Mouse (Mus musculus) mouse trophoblast stem cell (cell line): ENCODE measurements around the gene Rarres2.

Experiments
- in situ Hi-C, 2 experiments: fragments of 300-500 bp; cut with MseI, MboI; formaldehyde crosslinking; loops; 2 replicates in 1 of 2; 3 replicates in 1 of 2; pipeline ENCODE4 v1.15.1; 2025

Rarres2 gene

DNA sequence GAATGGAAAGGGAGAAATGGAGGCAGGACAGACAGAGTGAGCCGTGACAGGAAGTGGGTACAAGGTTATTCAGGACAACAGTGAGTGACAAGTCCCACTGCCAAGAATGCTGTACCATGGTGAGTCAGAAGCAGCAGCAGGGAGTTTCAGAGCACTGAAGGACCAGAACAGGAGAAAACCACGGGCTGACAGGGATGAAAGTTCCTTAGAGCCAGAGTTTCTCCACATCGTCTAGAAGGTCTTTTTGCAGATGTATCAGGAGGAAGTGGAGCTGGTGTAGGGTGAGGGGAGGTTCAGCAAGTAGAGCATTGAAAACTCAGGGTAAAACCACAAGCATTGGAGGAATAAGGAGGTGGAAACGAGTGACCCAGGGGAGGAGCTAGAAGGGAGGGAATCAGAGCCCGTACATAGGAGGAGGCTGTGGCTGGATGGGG lies 6.6 kb upstream of the Rarres2 start:
- in situ Hi-C loops: no loop called here

DNA sequence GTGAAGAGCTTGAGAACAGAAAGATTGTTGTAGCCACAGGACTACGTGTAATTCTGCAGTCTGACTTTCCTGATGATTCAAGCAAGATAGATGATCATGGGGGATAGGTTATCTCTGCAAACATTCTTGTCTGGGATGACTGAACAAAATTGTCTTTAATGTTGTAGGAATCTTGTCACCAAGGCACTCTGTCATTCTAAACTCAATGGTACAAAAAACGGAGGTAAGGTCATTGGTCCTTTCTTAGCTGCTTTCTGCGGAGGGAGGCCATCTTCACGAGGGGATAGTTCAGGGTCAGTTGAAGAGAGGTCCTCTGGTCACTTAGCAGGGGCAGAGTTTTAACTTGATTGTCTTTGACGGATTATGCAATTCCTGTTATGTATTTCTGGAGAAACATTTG lies 6.1 kb upstream of the Rarres2 start:
- in situ Hi-C loops: no loop called here

DNA sequence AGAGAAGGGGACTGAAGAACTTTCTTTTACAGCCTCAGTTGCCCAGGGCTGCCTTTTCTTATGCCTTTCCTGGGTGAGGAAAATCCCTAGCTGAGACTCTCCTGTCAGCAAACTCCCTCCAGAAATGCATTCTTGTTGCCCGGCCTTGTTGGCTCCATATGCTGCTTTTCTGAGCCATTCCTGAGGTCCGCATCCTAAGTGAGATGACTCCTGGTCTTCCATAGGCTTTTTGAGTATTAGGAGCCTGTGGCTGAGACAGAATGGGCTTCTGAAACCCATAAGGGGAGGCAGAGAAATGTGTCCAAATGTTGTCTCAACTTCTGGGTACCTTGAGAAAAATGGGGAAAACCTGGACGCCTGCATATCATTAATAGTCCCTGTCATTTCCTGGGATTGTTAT lies 1.4 kb upstream of the Rarres2 start:
- in situ Hi-C loops: no loop called here

GRCm38 (mm10) chr6:48573280-48573679 lies 691 bp upstream of the Rarres2 start:
- in situ Hi-C loops: no loop called here

GRCm38 (mm10) chr6:48572014-48572413 lies 575 bp downstream of the Rarres2 start:
- in situ Hi-C loops: no loop called here

DNA sequence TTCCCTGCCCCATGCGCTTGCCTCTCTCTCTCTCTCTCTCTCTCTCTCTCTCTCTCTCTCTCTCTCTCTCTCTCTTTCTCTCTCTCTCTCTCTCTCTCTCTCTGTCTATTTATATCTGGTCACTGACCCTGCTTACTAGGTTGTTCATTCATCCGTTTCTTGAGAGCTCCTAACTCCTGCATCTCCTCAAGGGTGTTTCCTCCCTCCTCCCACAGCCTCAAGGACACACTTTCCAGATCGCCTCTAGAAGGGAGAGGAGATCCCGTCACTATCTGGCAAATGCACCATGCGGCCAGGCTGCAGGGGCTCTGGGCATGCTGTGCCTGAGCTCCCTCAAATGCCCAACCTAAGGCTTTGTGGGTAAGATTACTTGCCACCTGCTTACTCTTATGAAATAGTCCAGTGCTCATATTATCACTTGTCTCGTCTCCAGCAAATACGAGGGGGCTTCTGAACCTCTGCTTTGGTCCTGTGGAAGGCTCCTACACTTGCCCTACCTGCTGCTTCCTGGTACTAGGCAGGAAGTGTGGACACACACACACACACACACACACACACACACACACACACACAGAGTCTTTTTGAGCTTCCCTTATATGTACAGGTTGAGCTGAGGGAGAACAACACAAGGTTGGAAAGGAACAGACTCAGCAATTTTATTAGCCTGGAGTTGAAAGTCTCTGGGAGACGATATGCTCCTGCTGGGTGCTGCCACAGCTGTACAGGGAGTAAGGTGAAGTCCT lies 3.4 kb downstream of the Rarres2 start:
- in situ Hi-C loops: no loop called here

- in situ Hi-C loops: no loop called here
These were observed 4.3 kb downstream of the Rarres2 start for GRCm38 (mm10) chr6:48568036-48568984.

DNA sequence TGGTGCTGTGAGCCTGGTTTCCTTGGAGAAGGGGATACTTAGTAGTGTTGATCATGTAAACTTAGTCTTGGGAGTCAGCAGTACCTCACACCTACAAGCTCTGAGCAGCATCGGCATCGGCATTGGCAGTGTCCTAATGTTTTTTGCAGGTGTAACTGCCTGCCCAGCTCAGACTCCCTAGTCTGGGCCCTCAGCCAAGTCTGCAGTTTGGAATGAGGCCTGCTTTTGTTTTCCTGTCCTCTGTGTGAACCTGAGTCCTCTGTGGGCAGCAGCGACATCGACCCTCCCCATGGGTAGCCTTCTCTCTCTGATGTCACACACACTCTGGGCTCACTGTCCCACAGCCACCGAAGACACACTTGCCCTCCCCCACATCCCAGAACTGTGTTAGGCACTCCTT lies 6.3 kb downstream of the Rarres2 start:
- in situ Hi-C loops: no loop called here

GRCm38 (mm10) chr6:48565693-48566310 lies 6.8 kb downstream of the Rarres2 start:
- in situ Hi-C loops: no loop called here

DNA sequence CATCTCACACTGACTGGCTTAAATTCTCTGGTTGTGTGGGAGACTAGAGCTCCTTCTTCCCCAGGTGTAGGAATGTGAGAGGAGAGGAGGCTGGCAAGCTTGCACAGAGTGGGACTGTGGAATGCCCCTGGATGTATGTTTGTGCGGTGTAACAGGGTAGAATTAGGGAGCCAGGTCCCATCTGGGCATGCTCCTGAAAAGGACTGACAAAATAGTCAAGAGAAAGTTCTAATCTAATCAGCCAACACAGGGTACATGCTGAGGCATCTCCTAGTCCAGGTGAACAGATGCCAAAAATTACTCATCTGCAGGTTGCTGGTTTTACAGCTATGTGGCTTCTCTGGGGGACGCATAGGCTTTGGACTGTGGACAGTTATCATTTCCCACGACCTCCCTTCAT lies 16.6 kb downstream of the Rarres2 start:
- in situ Hi-C loops: no loop called here

DNA sequence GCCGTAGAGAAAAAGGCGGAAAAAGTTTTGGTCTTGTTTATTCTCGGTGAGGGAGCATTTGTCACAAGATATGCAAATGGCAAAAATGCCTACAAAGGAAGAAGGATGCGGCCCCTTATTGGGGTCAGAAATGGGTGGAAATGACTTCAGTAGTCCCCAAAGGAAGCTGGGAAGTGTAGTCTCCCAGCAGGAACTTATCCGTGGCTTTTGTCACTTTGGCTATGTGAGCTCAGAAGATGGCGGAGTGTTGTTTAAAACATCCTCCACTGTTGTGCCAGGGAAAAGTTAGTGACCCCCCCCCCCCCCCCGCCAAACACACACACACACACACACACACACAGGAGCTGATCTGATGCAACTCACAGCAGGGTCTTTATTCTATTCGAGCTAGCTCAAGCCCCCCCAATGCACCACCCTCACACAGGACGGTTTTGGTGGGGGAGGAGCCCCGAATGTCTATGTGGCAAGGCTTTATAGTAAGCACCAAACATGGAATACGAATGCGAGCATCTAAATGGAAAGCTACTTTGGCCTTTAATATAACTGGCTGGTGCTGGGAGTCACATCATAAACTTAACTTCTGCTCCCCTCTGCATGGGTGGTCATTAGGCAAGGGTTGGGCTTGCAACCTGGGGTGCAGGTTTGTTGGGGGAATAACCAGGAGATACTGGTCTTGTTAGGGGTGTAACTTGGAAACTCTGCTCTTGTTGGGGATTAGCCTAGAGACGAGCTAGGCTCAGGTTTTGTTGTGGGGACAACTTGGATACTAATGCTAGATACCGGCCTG lies 17.3 kb downstream of the Rarres2 start:
- in situ Hi-C loops: no loop called here

GRCm38 (mm10) chr6:48554280-48555103 lies 18.1 kb downstream of the Rarres2 start, which contains the start of gene Lrrc61:
TSS of gene Lrrc61 (plus strand) at chr6:48554796.
- in situ Hi-C loops: no loop called here

GRCm38 (mm10) chr6:48553819-48554218 lies 18.8 kb downstream of the Rarres2 start:
- in situ Hi-C loops: no loop called here

DNA sequence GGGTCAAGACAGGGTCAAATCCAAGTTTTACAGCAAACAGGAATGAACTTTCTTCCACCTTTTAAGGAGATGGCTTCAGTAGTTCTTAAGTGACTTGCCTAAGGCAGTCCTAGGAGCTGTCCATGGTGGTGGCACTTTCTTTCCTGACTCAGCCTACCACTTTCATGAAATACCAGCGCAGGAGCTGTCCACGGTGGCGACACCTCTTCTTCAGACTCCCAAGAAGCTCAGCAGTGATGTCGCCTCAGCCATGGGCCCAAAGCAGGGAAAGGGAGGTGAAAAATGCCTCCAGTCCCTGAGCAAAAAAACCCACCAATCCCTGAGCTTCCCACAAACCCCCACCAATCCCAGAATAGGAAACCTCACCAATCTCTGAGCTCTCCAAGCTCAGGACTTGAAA lies 19.7 kb downstream of the Rarres2 start:
- in situ Hi-C loops: no loop called here

- in situ Hi-C loops: loop anchor here in 1 of 2 experiments (25.0 kb wide), 1 partner anchor 361 kb away; no protein-coding TSS in a partner anchor
These were observed 24.3 kb downstream of the Rarres2 start for GRCm38 (mm10) chr6:48548314-48548713.

DNA sequence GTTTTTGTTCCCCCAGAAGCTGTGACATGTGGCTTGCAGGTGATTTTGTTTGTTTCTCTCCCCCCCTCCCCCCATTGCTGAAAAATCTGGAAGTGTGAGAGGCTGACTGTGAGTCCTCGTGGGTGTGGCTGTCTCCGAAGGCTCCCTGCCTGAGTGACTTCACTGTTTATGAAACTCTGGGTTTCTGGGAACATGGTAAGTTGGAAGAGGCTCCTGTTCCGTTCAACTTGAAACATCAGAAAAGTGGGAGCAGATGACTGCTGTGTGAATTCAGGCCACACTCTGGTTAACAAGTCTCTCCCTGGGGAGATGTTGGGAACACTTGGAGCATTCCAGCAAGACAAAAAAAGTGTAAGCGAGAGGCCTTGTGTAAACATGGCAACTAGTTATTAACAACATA lies 25.7 kb downstream of the Rarres2 start:
- in situ Hi-C loops: loop anchor here in 1 of 2 experiments (25.0 kb wide), 1 partner anchor 360 kb away; no protein-coding TSS in a partner anchor

- in situ Hi-C loops: loop anchor here in 1 of 2 experiments (25.0 kb wide), 1 partner anchor 359 kb away; no protein-coding TSS in a partner anchor
These were observed 26.3 kb downstream of the Rarres2 start for GRCm38 (mm10) chr6:48546271-48546670.

DNA sequence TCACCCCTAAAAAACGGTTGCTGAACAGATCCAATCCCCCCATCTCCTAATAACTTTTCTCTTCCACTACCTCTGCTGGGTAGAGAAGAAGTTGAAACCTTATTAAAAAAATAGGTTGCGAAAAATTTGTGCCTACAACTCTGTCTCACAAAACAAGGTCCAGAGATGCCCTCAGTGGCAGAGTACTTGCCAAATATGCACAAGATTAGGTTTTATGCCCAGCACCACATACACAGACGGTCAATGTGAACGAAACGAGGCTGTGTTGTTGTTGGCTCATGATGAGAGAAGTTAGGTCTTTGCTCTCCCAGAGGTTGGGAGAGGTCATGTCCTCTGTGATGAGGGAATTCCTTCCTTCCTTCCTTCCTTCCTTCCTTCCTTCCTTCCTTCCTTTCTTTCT lies 27.3 kb downstream of the Rarres2 start:
- in situ Hi-C loops: loop anchor here in 1 of 2 experiments (25.0 kb wide), 1 partner anchor 358 kb away; no protein-coding TSS in a partner anchor

DNA sequence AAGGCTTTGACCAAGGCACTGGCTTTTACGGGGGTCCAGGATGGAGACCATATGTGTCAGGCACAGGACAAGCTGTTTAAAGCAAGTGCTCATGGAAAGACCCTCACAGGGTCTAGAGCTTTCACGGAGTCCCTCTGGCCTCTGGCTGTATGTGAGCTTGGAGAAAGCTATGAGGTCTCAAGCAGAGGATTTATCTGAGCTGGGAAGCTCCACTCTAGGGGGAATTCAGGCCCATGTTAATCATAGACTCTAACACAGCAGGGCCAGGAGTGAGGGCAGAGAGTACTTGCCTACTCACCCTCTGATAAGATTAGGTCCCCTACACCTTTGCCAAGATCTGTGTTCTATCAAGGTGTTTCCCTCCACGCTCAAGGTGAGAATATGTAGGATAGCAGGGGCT lies 30.0 kb downstream of the Rarres2 start:
- in situ Hi-C loops: loop anchor here in 1 of 2 experiments (25.0 kb wide), 1 partner anchor 355 kb away; no protein-coding TSS in a partner anchor
